Mouse (Mus musculus) heart, postnatal 0 days (tissue): ENCODE measurements around the gene Prg3. TPM values are rescaled to one million over a fixed set of nuclear protein-coding genes. Genes with fewer than 3 reads are reported as not detected.

ENCODE experiments used
- ATAC-seq: fragments of 200-750 bp; cut with Nextera tagmentation; 2 replicates; pipeline ENCODE4 v1.8.0; 2017; ENCODE audit warnings: low read depth, moderate number of reproducible peaks, moderate library complexity; ENCODE audit not compliant: insufficient read depth
- DNase-seq: peaks from one replicate; pipeline ENCODE4 v3.0.0-alpha.2; 2016; ENCODE audit warnings: low spot score
- H3K27ac ChIP-seq: fragments of 300-500 bp; sonication (generic); 2 replicates; pipeline ENCODE4 v1.5.1; 2014; ENCODE audit warnings: low read depth, mild to moderate bottlenecking
- H3K27me3 ChIP-seq: fragments of 300-500 bp; sonication (generic); 2 replicates; pipeline ENCODE4 v1.6.1; 2014; ENCODE audit warnings: low read length, mixed read lengths; ENCODE audit not compliant: control insufficient read depth, insufficient read depth
- H3K36me3 ChIP-seq: fragments of 300-500 bp; sonication (generic); replicated peaks from 2 replicates; pipeline ENCODE4 v1.6.1; 2014; ENCODE audit warnings: low read length, mixed read lengths; ENCODE audit not compliant: control insufficient read depth, insufficient read depth
- H3K4me1 ChIP-seq: fragments of 300-500 bp; sonication (generic); 2 replicates; pipeline ENCODE4 v1.6.1; 2014; ENCODE audit warnings: antibody characterized with exemption; ENCODE audit not compliant: control insufficient read depth, insufficient read depth
- H3K4me2 ChIP-seq: fragments of 300-500 bp; sonication (generic); 2 replicates; pipeline ENCODE4 v1.6.1; 2014; ENCODE audit warnings: low read depth, mild to moderate bottlenecking, low read length, moderate library complexity
- H3K4me3 ChIP-seq: fragments of 300-500 bp; sonication (generic); 2 replicates; pipeline ENCODE4 v1.5.1; 2014; ENCODE audit warnings: low read depth, low read length
- H3K9ac ChIP-seq: fragments of 300-500 bp; sonication (generic); replicated peaks from 2 replicates; pipeline ENCODE4 v1.6.1; 2014; ENCODE audit warnings: low read depth, low read length, mixed read lengths
- H3K9me3 ChIP-seq: fragments of 300-500 bp; sonication (generic); replicated peaks from 2 replicates; pipeline ENCODE4 v1.6.1; 2016; ENCODE audit warnings: low read length; ENCODE audit not compliant: control insufficient read depth
- CTCF ChIP-seq: IDR thresholded peaks from 2 replicates; pipeline ENCODE4 v1.5.1; 2016; ENCODE audit warnings: antibody characterized with exemption, control low read depth, low read depth
- EP300 ChIP-seq: IDR thresholded peaks from 2 replicates; pipeline ENCODE4 v1.6.1; 2016; ENCODE audit warnings: antibody characterized with exemption, low read depth
- WGBS: fragments of 180-500 bp; shearing (Covaris S2); extraction: QIAGEN DNeasy Blood & Tissue Kit; methylation state at CpG from one replicate; pipeline ENCODE4 v1.1.7; 2014; 5-methylcytosine and 5-hydroxymethylcytosine counted together
- polyA plus RNA-seq: library from polyadenylated mRNA; unstranded; fragments of >200 nt; fragmentation: Nextera tagmentation; extraction: Ambion mirVana; gene quantifications from 2 replicates; pipeline ENCODE4 v1.2.1, GENCODE M21; 2015
- total RNA-seq: library from RNA; depleted of rRNA; stranded (reverse); fragments of >200 nt; gene quantifications from 2 replicates; pipeline ENCODE4 v1.2.3, GENCODE M21; 2014; ENCODE audit warnings: low replicate concordance

Prg3 gene
- total and polyA plus RNA-seq, 2 experiments from 2014 or later, result not detected

GRCm38 (mm10) chr2:84980188-84980587, 7.8 kb upstream of the Prg3 start, which contains the start of gene Prg2:
TSS of gene Prg2 (plus strand) at chr2:84980461.
- no peak for ATAC-seq

GRCm38 (mm10) chr2:84996376-84996775, 8.4 kb downstream of the Prg3 start:
- no peak overlapping the region for H3K4me3 ChIP-seq
- no peaks in the 10 kb centered on the region for H3K36me3 ChIP-seq
- no peaks in the 10 kb centered on the region for H3K27me3 ChIP-seq
- no peak for DNase-seq
- no peak overlapping the region for H3K4me2 ChIP-seq
- H3K4me1 ChIP-seq, result no peaks in the 10 kb centered on the region
- WGBS, result 93% methylated on average over 2 of the region's 2 CpGs
- H3K9ac ChIP-seq, result no peak overlapping the region
- TF ChIP-seq EP300, result no peak
- TF ChIP-seq CTCF, result no peak
- no peak overlapping the region for H3K27ac ChIP-seq
- H3K9me3 ChIP-seq, result no peaks in the 10 kb centered on the region
- ATAC-seq, result no peak

More at GRCm38 (mm10) chr2:84980188-84980587, 7.8 kb upstream of the Prg3 start, which contains the start of gene Prg2:
- 60% methylated on average over 1 of the region's 1 CpGs for WGBS
- Histone ChIP-seq H3K27me3 (no peaks in the 10 kb centered on the region), H3K4me2 (no peak within 1 kb of the TSS), H3K36me3 (no peaks in the 10 kb centered on the region), H3K4me1 (no peaks in the 10 kb centered on the region), H3K27ac (no peak within 1 kb of the TSS), H3K9ac (no peak within 1 kb of the TSS), H3K9me3 (no peaks in the 10 kb centered on the region), H3K4me3 (no peak within 1 kb of the TSS)
- DNase-seq, result no peak
- TF ChIP-seq CTCF, result no peak
- TF ChIP-seq EP300, result no peak

GRCm38 (mm10) chr2:84999486-85000181, 11.6 kb downstream of the Prg3 start:
- no peaks in the 10 kb centered on the region for H3K36me3 ChIP-seq
- H3K9ac ChIP-seq, result no peak overlapping the region
- H3K4me2 ChIP-seq, result no peak overlapping the region
- H3K27me3 ChIP-seq, result no peaks in the 10 kb centered on the region
- ATAC-seq (peak; percentile 21; the same call in 1 of the 2 replicates), DNase-seq (peak; percentile 65)
- 55% methylated on average over 3 of the region's 3 CpGs for WGBS
- H3K9me3 ChIP-seq, result no peaks in the 10 kb centered on the region
- peak overlapping the region; percentile 67 for H3K27ac ChIP-seq
- H3K4me1 ChIP-seq, result 0 out of 2 replicates have a peak, but pooled peaks cover 8% of the 10 kb centered on the region
- H3K4me3 ChIP-seq, result no peak overlapping the region
- TF ChIP-seq EP300, result no peak
- no peak for TF ChIP-seq CTCF

- Histone ChIP-seq H3K27ac (peak overlapping the region; percentile 19; the same call in 1 of the 2 replicates), H3K9ac (no peak overlapping the region), H3K4me3 (no peak overlapping the region), H3K4me1 (0 out of 2 replicates have a peak, but pooled peaks cover 8% of the 10 kb centered on the region), H3K27me3 (no peaks in the 10 kb centered on the region), H3K4me2 (no peak overlapping the region), H3K36me3 (no peaks in the 10 kb centered on the region), H3K9me3 (no peaks in the 10 kb centered on the region)
- WGBS, result 67% methylated on average over 13 of the region's 13 CpGs
- peak; percentile 28; the same call in 1 of the 2 replicates for ATAC-seq
- no peak for DNase-seq
- TF ChIP-seq CTCF (no peak), EP300 (no peak)
Observed at GRCm38 (mm10) chr2:85001497-85001896, 13.5 kb downstream of the Prg3 start.

- no peak overlapping the region for H3K9ac ChIP-seq
- TF ChIP-seq EP300 (no peak), CTCF (no peak)
- H3K27me3 ChIP-seq, result no peaks in the 10 kb centered on the region
- whole genome bisulfite sequencing, result 34% methylated on average over 8 of the region's 8 CpGs
- 0 out of 2 replicates have a peak, but pooled peaks cover 8% of the 10 kb centered on the region for H3K4me1 ChIP-seq
- H3K4me3 ChIP-seq, result no peak overlapping the region
- no peak for DNase-seq
- H3K4me2 ChIP-seq, result no peak overlapping the region
- no peaks in the 10 kb centered on the region for H3K9me3 ChIP-seq
- no peak overlapping the region for H3K27ac ChIP-seq
- peak; percentile 39; the same call in 1 of the 2 replicates for ATAC-seq
- no peaks in the 10 kb centered on the region for H3K36me3 ChIP-seq
Observed at GRCm38 (mm10) chr2:85002575-85002974, 14.6 kb downstream of the Prg3 start.
